ENCODE assay signal across 41 mouse cellular contexts in the genomic region with DNA sequence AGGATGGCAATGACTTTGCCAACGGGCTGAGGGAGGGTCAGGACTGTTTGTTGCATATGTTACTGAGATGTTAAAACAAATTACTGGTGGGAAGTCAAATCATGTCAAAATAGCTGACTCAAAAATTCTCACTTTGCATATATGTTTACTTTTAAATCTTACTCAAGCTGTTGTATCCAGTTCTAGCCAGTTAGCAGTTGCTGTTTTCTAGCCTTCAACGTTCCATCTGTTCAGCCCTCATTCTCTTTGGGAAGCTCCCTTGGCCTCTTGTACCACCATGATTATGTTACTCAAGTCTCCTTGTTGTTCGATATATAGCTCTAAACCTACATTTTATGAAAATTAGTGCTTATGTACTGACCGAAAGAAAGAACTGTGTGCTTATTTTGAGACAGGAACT. TPM values are rescaled to one million over a fixed set of nuclear protein-coding genes. Genes with fewer than 3 reads are reported as not detected.
"Had no signal": no experiment of that assay in that cellular context is flagged by ENCODE, and none has a peak within 500 bp of the region (broad histone marks: within the 10 kb centered on the region; RNA-seq: fewer than 3 reads in every experiment).

No protein-coding gene starts in this region.

- H3K9ac ChIP-seq: heart, embryonic 12.5 days; hindbrain, embryonic 12.5 days; hindbrain, embryonic 14.5 days; intestine, embryonic 15.5 days; limb, embryonic 12.5 days; liver, embryonic 13.5 days; liver, embryonic 15.5 days had no signal

- H3K36me3 ChIP-seq: heart, embryonic 10.5 days; heart, embryonic 12.5 days; hindbrain, embryonic 10.5 days; hindbrain, embryonic 12.5 days; intestine, embryonic 15.5 days; limb, embryonic 10.5 days; limb, embryonic 12.5 days; liver, embryonic 13.5 days; liver, embryonic 15.5 days had no signal

- H3K27ac ChIP-seq: gastrocnemius, adult 2 months; heart, embryonic 10.5 days; hindbrain, embryonic 10.5 days; hindbrain, embryonic 12.5 days; hindbrain, embryonic 14.5 days; intestine, embryonic 15.5 days; layer of hippocampus, adult 2 months; left cerebral cortex, adult 2 months; limb, embryonic 10.5 days; limb, embryonic 12.5 days; liver, embryonic 13.5 days; liver, embryonic 15.5 days had no signal

- H3K9me3 ChIP-seq: heart, embryonic 10.5 days; heart, embryonic 12.5 days; hindbrain, embryonic 10.5 days; hindbrain, embryonic 12.5 days; intestine, embryonic 15.5 days; limb, embryonic 10.5 days; limb, embryonic 12.5 days; liver, embryonic 13.5 days; liver, embryonic 15.5 days had no signal

- H3K4me2 ChIP-seq: heart, embryonic 12.5 days; hindbrain, embryonic 12.5 days; hindbrain, embryonic 14.5 days; intestine, embryonic 15.5 days; limb, embryonic 12.5 days; liver, embryonic 11.5 days; liver, embryonic 13.5 days; liver, embryonic 15.5 days had no signal

- H3K4me3 ChIP-seq: gastrocnemius, adult 2 months; heart, embryonic 10.5 days; heart, embryonic 12.5 days; hindbrain, embryonic 10.5 days; hindbrain, embryonic 12.5 days; intestine, embryonic 15.5 days; layer of hippocampus, adult 2 months; left cerebral cortex, adult 2 months; limb, embryonic 10.5 days; limb, embryonic 12.5 days; liver, embryonic 13.5 days; liver, embryonic 15.5 days had no signal

- H3K27me3 ChIP-seq: heart, embryonic 12.5 days; hindbrain, embryonic 12.5 days; intestine, embryonic 15.5 days; limb, embryonic 12.5 days; liver, embryonic 13.5 days; liver, embryonic 15.5 days had no signal

- ATAC-seq: hindbrain, embryonic 16.5 days; inflammation-experienced regulatory T-cells, adult 6 months; intestine, embryonic 15.5 days; intestine, postnatal 0 days had no signal

- DNase-seq: gastrocnemius, adult 2 months; gastrocnemius, postnatal 10 days; gastrocnemius, postnatal 25 days; heart, adult 18-20 months; heart, postnatal 10 days; heart, postnatal 4 days; kidney, adult 18-20 months; kidney, adult 8-10 months; kidney, postnatal 10 days; kidney, postnatal 25 days; kidney, postnatal 4 days; liver; liver, embryonic 13.5 days had no signal

RNA-seq across cellular contexts. Expression of gene Tmem253, which starts 10.9 kb away (rescaled TPM):
- total RNA-seq: granulocyte monocyte progenitor cell, adult 5-6 weeks had no signal

RNA-seq across cellular contexts. Expression of gene Olfr221, which starts 15.9 kb away (rescaled TPM):
- total RNA-seq: gastrocnemius, adult 2 months; gastrocnemius, postnatal 10 days; gastrocnemius, postnatal 25 days; gastrocnemius, postnatal 4 days; granulocyte monocyte progenitor cell, adult 5-6 weeks; heart, adult 18-20 months; heart, adult 8-10 months; heart, postnatal 10 days; heart, postnatal 25 days; heart, postnatal 4 days; layer of hippocampus, adult 2 months; layer of hippocampus, postnatal 10 days; layer of hippocampus, postnatal 25 days; left cerebral cortex, adult 2 months; left cerebral cortex, postnatal 14 days; left cerebral cortex, postnatal 36 days had no signal
- polyA plus RNA-seq: heart, embryonic 10.5 days; heart, embryonic 12.5 days; heart, embryonic 14.5 days; heart, embryonic 16.5 days; hindbrain, embryonic 10.5 days; hindbrain, embryonic 12.5 days; hindbrain, embryonic 14.5 days; hindbrain, embryonic 16.5 days; inflammation-experienced regulatory T-cells, adult 6 months; intestine, embryonic 15.5 days; intestine, postnatal 0 days; kidney, embryonic 14.5 days; kidney, embryonic 16.5 days; limb, embryonic 10.5 days; limb, embryonic 12.5 days; limb, embryonic 14.5 days; liver, embryonic 11.5 days; liver, embryonic 13.5 days; liver, embryonic 15.5 days had no signal
